Mouse (Mus musculus) layer of hippocampus, postnatal 25 days (tissue): ENCODE measurements around the gene Nhs. TPM values are rescaled to one million over a fixed set of nuclear protein-coding genes. Genes with fewer than 3 reads are reported as not detected.
A peak's percentile ranks its signal among the peaks of the same experiment; 100 is the strongest.

Experiments
- DNase-seq, 2 experiments: peaks; one replicate each; pipeline ENCODE4 v3.0.0; 2022; ENCODE audit warnings: mixed read lengths in 2 of 2, low spot score in 1 of 2; ENCODE audit errors: extremely low spot score in 1 of 2
- total RNA-seq, 2 experiments: library from RNA; stranded (reverse); gene quantifications; 2 replicates each; pipeline ENCODE4 v1.2.3; 2021

Nhs gene
- total RNA-seq, 2 experiments from 2014 or later: 2.1 to 2.8 TPM

- DNase-seq: no peak
These were observed 198.4 kb downstream of the Nhs start for GRCm38 (mm10) chrX:161961176-161961575.

DNA sequence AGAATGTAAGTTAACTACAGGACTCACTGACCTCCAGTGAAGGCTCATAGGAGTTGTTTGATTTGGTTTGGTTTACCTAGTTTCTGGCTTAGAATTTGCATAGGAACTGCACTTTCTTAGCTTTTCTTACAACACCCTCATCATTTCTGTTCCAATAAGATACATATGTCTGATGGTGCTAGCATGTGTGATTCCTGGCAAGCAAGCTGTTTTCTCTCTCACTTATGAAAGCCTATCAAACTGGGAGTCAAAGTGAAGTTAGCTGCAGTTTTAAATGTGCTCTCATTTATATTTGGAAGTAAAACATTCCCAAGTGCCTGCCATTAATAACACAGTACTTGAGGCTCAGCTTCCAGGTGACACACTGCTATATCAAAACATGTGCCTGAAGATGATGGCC, 207.2 kb downstream of the Nhs start:
- DNase-seq: no peak

- no peak for DNase-seq
These were observed 216.3 kb downstream of the Nhs start for GRCm38 (mm10) chrX:161943098-161943680.

- DNase-seq: no peak
These were observed 218.8 kb downstream of the Nhs start for GRCm38 (mm10) chrX:161940696-161941095.

DNA sequence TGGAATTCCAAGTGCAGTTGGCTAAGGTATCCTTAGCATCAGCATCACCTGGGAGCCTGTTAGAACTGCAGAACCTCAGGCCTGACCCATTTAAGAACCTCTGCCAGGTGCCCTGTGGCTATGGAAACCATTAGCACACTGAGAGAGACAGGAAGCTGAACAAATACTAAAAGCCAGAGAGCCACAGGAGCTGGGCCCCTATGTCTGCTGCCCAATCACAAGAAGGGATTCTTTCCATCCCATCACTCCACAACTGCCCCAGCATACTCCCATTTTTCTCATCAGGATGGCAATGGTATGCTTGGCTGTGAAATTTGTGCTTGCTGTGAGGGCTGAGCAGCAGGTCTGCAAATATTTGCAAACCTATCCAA, 232.9 kb downstream of the Nhs start:
- DNase-seq: no peak

GRCm38 (mm10) chrX:161925973-161926682, 233.4 kb downstream of the Nhs start:
- no peak for DNase-seq

GRCm38 (mm10) chrX:161922655-161923054, 236.9 kb downstream of the Nhs start:
- DNase-seq: no peak

- no peak for DNase-seq
These were observed 237.9 kb downstream of the Nhs start for GRCm38 (mm10) chrX:161921581-161921980.

GRCm38 (mm10) chrX:161909963-161910362, 249.6 kb downstream of the Nhs start:
- no peak for DNase-seq

GRCm38 (mm10) chrX:161908652-161909403, 250.7 kb downstream of the Nhs start:
- peak in 1 of 2 experiments; percentile 12 for DNase-seq

DNA sequence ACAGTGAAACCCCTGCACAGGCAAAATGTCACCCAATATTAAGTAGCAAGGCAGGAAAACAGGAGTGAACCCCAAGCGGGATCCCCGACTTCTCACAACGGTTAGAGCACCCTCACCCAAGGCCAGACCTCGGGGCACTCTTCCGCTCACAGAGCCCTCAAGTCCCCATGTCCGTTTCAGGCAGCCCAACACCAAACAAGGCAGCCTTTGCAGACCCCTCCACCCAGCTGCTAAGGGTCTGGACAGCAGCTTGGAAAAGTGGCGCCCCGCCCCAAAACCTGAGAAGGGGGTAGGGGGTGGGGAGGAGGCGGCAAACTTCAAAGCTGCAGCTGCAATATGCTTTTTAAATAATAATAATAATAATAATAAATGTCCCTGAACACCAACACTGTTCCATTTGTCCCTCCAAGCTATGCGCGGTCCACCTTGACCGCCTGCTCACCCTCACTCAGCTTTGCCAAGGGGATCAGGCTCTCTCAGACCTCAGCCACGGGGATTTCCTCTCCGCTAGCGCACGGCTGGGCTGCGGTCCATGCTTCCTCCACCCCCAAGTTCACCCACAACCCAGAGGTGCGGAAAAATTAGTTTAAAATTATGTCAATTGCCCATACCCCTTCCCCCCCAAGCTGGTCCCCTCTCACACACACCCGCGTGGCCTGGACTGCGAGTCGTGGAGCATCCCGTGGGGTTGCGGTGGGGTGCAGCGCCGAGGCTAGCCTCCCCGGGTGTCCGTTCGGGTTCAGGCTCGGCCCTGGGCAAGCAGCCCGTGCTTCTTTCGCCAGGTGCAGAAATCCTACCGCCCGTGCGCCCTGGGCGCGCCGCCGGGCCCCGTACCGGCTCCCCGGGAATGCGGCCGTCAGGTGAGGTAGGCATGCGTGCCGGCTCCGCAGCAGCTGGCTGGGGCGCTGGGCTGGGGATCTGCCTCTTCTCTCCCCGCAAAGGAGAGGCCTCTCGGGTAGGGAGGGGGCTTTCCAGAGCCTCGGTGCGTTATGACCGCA, 251.6 kb downstream of the Nhs start:
- DNase-seq: no peak

DNA sequence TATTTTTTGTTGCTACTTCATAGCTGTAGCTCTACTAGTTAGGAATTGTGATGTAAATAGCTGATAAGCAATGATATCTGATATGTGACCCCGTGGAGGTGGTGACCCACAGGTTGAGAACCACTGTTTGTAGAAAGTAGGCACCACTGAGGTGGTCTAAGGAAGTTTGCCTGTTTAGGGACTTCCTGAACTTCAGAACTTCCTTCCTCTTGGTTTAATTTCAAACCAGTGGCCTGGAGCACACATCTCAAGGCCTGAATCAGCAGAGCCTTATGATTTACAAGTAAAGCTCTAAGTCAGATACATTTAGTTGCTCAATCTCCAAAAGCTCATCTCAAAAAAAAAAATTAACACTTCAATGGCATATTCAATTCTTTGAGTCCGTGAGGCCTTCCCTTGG, 265.1 kb downstream of the Nhs start:
- DNase-seq: no peak

DNA sequence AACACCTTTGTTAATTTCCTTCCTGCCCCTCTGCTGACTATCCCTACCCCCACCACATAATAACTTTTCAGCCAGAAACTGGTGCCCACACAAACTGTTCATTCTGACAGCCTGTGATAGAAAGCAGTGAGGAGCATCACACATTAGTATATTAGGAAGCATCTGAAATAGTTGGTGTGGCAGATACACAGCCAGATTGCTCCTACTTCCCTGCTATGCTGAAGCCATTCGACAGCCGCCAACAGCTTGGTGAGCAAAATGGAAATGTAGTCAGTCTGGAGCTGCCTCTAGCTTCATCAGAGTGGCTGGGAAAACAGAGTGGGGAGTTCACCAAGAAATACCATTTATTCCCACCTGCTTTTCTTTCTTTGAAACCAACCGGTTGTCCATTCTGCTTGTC, 275.9 kb downstream of the Nhs start:
- no peak for DNase-seq

- DNase-seq: no peak
These were observed 282.4 kb downstream of the Nhs start for GRCm38 (mm10) chrX:161877123-161877522.

- peak in 1 of 2 experiments; percentile 33 for DNase-seq
These were observed 286.0 kb downstream of the Nhs start for GRCm38 (mm10) chrX:161873511-161873910.

- no peak for DNase-seq
These were observed 288.2 kb downstream of the Nhs start for GRCm38 (mm10) chrX:161871306-161871705.

DNA sequence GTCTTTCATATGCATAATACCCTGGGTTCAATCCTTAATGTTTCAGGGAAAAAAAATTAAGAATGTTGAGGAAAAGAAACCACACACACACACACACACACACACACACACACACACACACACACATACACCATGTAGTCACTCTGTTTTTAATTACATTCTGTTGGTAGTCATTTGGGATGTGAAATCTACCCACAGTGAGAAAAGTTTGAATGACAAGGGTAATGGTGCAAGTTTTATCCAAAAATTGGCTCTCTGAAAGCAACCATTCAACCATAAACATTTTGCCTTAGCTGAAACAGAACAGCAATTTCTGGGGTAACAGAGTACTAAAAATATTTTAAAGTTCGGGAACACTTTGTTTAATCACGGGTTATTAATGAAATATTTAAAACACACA, 303.9 kb downstream of the Nhs start:
- DNase-seq: no peak

DNA sequence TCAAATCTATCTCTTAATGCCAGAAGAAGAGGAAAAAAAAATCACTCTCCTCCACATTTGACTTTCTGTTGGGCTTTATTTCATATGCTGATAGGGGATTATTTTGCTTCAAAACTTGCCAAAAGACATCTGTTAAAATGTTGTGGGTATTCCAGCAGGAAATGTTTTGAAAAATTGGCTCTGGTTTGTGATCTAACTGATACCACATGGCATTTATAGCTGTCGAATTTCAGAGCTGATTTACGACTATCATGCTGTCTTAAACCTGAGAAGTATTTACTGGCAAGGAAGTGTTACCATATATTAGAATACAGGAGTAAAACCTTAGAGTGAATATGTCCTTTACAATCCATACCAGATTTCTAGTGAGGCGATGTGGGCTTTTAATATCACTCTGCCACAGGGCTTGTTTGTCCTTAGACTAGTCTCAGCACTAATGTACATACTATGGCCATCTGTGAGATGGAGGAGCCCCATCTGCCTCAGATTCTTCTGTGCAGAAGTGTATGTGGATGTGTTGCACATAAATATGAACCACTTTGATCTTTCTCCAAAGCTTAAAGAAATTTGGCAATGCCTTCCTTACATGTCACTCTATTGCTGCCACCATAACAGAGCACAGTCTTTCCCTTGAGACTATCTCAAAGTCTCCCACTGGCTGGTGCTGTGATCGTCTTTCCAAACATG, 305.8 kb downstream of the Nhs start:
- DNase-seq: no peak

DNA sequence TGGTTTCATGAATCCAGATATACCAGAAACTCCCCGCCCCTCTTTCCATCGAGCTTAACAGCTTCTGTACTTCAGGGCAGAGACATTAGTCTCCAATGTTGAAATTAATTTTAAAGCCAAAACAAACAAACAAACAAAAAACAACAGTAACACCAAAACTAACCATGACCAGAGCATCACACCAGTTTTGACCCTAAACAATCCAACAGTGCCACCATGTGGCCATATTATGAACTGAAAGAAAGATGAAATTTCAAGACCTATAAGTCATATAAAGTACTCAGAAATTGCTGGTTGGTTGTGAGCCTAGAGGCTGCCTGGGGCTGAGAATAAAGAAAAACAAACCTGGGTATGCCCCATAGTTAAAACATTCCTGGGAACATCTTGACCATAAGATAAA, 333.3 kb downstream of the Nhs start:
- DNase-seq: peak in 1 of 2 experiments; percentile 14

GRCm38 (mm10) chrX:161790182-161790581, 369.3 kb downstream of the Nhs start:
- peak in 1 of 2 experiments; percentile 37 for DNase-seq
